Mouse (Mus musculus) embryonic fibroblast, embryonic 13.5 days (primary cell): Measurements from ENCODE around the gene Zfhx3. TPM values are rescaled to one million over a fixed set of nuclear protein-coding genes. Genes with fewer than 3 reads are reported as not detected.
A peak's percentile ranks its signal among the peaks of the same experiment; 100 is the strongest.

Experiments
- H3K27ac ChIP-seq: 2 replicates; pipeline ENCODE4 v1.5.1; 2012; ENCODE audit warnings: low read length, control low read depth, inconsistent platforms; ENCODE audit not compliant: insufficient read depth
- H3K4me1 ChIP-seq: 2 replicates; pipeline ENCODE4 v1.6.1; 2011; ENCODE audit warnings: low read length; ENCODE audit not compliant: control insufficient read depth, insufficient read depth
- H3K4me3 ChIP-seq: 2 replicates; pipeline ENCODE4 v1.5.1; 2011; ENCODE audit warnings: mild to moderate bottlenecking, control low read depth, low read length; ENCODE audit not compliant: insufficient read depth
- CTCF ChIP-seq: IDR thresholded peaks from 2 replicates; pipeline ENCODE4 v1.5.1; 2011; ENCODE audit warnings: mild to moderate bottlenecking, control low read depth, low read length, moderate library complexity, borderline replicate concordance; ENCODE audit not compliant: insufficient read depth
- POLR2A ChIP-seq: IDR thresholded peaks from 2 replicates; pipeline ENCODE4 v1.6.1; 2011; ENCODE audit warnings: low read depth, mild to moderate bottlenecking, control low read depth, low read length, moderate library complexity
- polyA plus RNA-seq: library from polyadenylated mRNA; stranded (reverse); fragments of >200 nt; gene quantifications from 2 replicates; pipeline ENCODE4 v1.2.4, GENCODE M21; 2011; ENCODE audit warnings: low read depth; ENCODE audit not compliant: missing spikeins, insufficient read length

Gene Zfhx3
- polyA plus RNA-seq, 1 experiment: 30.6 TPM

DNA sequence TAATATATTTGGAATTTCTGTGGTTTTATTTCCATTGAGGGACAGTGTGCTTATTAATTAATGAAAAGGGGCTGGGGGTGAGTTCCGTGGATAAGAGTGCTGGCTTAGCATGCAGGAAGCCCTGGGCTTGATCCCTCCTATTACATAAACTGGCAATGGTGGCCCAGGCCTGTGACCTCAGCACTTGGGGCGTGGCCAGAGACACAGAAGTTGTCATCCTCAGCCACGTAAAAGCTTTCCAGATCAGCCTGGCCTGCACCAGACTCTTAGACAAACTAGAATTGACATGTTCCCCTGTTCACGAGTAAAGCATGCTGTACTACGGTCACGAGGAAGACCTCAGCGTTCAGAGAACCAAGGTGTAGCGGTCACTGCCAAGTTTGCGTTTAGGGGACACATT lies 808.4 kb downstream of the Zfhx3 start:
- TF ChIP-seq CTCF (no peak), POLR2A (no peak)
- Histone ChIP-seq H3K27ac (no peak overlapping the region; the same call in 1 of the 2 replicates), H3K4me1 (peaks cover 29% of the 10 kb centered on the region), H3K4me3 (no peak overlapping the region)

DNA sequence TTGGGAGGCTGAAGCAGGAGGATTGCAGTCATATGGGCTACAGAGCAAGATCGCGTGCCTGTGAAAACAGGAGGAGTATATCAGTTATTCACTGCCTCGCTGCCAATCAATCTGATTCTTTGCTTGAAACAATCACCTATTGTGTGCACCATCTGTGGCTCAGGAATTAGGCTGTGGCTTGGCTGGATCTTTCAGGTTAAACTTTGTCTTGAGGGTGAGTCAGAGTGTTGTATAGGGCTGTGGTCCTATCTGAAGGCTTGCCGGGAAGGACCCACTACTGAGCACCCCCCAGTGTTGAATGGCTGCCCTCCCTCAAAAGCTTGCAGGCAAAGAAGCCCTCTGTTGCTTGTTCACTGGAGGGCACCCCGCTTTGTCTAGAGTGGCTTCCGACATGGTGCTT lies 812.1 kb downstream of the Zfhx3 start:
- no peak overlapping the region for H3K27ac ChIP-seq
- H3K4me3 ChIP-seq: no peak overlapping the region
- peaks cover 25% of the 10 kb centered on the region for H3K4me1 ChIP-seq
- TF ChIP-seq CTCF (no peak), POLR2A (no peak)

DNA sequence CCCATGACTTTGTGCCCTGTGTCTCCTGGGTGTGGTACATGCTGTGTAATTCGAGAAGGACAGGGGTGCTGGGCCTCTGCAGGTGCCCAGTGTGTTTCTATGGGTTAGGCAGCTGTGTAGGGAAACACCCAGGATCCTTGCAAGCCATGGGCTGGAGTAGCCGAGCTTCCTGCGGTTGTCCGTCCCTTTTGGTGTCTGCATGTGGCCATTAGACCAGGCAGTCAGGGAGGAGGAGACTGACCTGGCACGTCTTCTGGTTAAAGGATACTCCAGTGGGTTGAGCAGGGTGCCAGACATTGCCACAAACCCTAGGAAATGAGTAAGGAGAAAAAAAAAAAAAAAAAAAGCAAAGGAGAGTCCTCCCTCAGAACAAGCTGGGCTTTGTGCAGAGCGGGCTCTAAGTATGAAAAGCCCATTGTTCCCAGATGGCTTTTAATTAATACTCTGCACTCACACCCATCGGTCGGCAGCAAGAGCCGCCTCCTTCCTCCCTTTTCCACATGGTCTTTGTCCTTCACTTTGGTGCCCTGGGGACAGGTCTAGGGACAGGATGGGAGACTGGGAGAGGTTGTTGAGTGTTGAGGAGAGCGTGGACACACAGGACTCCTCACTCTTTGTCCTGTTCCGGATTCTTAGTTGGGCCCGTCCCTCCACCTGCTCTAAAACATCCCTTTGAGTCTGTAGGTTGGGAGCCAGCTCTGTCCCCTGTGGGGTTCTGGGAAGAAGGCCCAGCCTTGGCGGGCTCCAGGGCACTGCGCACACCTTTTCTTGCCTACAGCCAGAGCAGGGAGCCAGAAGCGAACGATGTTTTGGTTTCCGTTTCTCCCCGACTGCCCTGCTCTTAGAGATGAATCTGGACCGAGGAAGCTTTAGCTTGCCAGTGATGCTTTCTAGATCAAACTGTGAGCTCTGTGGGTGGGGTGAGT lies 813.2 kb downstream of the Zfhx3 start:
- no peak overlapping the region for H3K4me3 ChIP-seq
- H3K4me1 ChIP-seq: peaks cover 23% of the 10 kb centered on the region
- TF ChIP-seq POLR2A (no peak), CTCF (no peak)
- H3K27ac ChIP-seq: no peak overlapping the region

DNA sequence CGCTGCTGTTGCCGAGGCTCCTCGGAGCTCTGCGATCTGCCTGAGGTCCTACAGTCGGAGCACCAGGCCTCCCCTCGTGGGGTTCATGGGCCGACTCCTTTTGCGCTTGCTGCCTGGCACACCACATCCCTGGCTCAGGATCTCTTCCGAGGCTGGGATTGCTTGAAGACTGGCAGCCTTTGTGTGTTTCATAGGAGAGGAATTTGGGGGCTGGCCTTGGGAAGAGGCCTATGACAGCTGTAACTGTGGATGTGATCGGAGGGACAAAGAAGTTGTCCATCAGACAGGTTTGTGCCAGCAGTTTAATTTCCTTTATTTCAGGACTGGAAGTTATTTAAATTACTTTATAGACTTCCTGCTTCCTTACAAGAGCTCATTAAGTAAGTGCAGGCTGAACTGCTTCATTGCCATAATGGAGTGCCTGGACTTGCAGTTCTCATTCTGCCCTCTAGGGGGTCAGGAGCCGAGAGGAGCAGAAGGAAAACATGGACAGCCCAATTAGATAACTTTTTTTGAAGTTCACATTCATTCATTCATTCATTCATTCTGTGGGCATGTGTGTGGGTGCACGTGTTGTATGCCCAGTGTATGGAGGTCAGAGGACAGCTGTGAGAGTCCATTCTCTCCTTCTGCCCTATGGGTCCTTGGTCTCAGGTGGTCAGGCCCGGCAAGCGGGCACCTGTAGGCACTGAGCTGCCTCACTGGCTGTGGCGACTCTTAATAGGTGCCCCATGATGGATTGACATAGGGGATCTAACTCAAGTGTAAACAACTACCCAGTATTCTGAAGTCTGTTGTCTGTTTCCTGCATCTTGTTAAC lies 817.3 kb downstream of the Zfhx3 start:
- H3K27ac ChIP-seq: peak overlapping the region; percentile 42; the same call in 1 of the 2 replicates
- TF ChIP-seq POLR2A (no peak), CTCF (0 out of 2 replicates have a peak, but pooled peaks have one; percentile 3)
- no peak overlapping the region for H3K4me3 ChIP-seq
- H3K4me1 ChIP-seq: peaks cover 20% of the 10 kb centered on the region

DNA sequence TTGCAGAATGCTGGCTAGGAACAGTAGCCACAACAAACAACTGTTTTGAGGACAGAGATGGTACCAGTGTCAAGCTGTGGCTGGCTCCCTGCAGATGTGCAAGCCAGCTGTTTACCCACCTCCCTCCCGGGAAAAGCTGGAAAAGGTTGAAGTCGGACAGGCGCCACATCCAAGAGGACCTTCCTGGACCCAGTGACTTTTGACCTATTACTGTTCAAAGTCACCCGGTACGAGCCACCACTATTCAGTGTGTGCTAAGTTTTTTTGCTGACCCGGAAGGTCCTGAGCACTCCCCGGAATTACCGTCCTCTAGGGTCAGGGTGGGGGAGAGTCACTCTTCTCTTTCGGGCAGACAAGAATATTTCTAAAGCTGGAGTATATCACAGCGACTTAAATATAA lies 818.3 kb downstream of the Zfhx3 start:
- Histone ChIP-seq H3K27ac (no peak overlapping the region), H3K4me1 (peaks cover 20% of the 10 kb centered on the region), H3K4me3 (no peak overlapping the region)
- TF ChIP-seq POLR2A (no peak), CTCF (no peak)

DNA sequence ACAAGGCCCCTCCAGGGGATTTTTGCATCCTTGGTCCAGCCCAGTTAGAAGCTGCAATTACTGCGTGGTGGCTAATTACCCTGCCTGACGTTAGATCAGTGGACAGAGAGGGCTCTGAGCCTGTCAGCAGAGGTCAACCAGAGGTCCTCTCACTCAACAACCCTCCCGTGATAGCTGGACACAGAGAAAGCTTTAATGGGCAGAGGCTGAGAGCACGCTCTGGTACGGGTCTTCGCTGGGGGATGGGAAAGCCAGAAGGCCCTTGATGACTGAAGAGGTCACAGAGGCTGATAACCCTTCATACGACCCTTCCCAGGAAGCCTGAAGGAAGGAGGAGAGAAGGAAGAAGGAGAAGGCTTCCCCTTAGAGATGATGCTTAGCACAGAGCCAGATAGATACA lies 820.1 kb downstream of the Zfhx3 start:
- Histone ChIP-seq H3K4me1 (peaks cover 20% of the 10 kb centered on the region), H3K27ac (no peak overlapping the region), H3K4me3 (no peak overlapping the region)
- no peak for TF ChIP-seq POLR2A
- TF ChIP-seq CTCF: no peak

DNA sequence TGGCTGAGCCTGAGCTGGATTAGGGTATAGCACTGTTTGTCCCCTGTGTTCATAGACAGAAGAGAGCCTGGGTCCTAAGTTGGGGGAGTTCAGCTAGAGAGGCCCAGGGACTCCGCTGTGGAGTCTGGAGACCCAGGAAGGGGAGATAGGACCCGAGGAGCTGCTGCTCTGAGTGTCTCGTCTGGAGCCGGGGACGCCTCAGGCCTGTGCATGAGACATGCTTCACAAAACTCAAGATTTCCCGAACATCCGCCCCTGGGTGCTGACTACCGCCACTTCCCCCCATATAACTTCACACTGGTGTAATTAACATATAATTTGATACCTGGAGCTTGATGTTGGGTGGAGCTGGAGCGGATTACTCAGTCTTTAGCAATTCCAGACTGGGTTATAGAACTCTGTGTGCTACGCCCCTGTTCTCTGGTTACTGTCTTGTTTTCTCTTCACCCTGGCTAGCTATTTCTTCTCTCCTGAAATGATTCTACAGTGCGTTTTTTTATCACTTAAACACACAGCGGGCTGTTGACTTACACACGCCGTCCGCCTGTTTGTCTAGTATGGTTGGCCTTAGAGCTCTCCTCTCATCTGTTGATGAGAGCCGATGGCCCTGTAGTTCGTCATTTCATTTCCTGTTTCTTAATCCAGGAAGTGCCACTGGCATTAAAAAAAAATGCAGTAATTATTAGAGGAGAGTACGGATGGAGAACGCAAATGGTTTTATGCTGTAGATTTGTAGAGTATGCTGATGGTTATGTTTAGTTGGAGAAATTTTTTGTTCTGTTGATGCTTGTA lies 822.2 kb downstream of the Zfhx3 start:
- Histone ChIP-seq H3K27ac (peak overlapping the region; percentile 82), H3K4me1 (peaks cover 14% of the 10 kb centered on the region), H3K4me3 (no peak overlapping the region)
- TF ChIP-seq POLR2A: no peak
- no peak for TF ChIP-seq CTCF

DNA sequence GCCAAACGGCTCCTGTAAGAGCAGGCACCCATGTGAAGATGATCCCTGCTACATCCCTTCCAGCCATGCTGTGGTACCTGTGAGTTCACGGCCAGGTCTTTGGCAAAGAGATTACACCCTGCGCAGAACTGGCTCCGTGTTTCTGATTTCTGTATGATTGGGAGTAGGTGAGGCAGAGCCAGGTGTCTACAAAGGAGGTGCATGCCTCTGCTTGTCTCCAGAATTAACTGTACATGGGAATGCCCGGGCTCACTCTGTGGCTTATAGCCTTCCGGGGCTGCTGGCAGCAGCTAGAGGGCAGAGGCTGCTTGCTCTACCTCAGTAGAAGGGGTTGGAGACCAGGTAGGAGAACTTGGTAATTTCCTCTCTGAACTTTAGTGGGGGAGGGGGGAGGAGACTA lies 823.7 kb downstream of the Zfhx3 start:
- Histone ChIP-seq H3K27ac (no peak overlapping the region), H3K4me1 (peaks cover 12% of the 10 kb centered on the region), H3K4me3 (no peak overlapping the region)
- TF ChIP-seq POLR2A (no peak), CTCF (no peak)

DNA sequence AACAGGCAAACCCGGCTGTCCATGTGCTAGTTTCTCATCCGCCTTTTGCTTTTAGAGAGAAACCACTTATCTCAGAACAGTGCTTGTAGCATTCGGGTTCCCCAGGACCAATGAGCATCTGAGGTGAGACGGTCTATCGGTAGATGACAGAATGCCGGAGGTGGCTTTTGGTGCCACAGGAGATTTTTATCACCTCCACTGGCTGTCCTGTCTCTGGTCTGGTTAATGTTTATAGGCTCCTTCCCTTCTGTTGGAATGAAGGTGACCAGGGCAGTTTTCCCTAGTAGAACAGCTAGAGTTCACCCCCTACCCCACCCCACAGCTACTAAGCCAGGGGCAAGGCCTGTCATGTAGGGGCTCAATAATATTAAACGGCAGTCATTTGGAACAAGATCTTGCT lies 825.6 kb downstream of the Zfhx3 start:
- TF ChIP-seq CTCF (no peak), POLR2A (no peak)
- Histone ChIP-seq H3K27ac (no peak overlapping the region), H3K4me3 (no peak overlapping the region), H3K4me1 (peaks cover 12% of the 10 kb centered on the region)
